In the genomic region with DNA sequence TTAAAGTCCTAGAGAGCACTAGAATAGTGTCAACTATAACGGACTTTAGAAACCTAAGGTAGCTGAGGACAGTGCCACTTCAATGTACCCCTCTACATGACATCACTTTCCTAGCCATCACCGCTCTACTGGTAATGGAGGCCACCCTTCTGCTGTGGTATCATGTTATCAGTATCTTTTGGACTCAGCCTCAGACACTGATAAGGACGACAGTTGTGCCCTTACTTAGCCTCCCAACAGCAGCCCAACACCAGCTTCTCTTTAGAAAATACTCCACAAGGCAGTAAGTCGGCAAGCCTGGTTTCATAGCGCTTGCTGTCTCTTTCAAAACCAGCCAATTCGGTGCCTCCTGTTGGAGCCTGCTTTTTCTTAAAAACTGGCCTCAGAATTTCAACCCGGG, we compare ENCODE assay signal across 8 mouse cellular contexts. TPM values are rescaled to one million over a fixed set of nuclear protein-coding genes. Genes with fewer than 3 reads are reported as not detected.
A peak's percentile ranks its signal among the peaks of the same experiment; 100 is the strongest.
DNase-seq lines count a peak whose midpoint lies in the region; ATAC-seq and TF ChIP-seq lines count a peak whose summit lies in the region.
"Had no signal": no experiment of that assay in that cellular context is flagged by ENCODE, and none has a peak within 500 bp of the region (broad histone marks: within the 10 kb centered on the region; RNA-seq: fewer than 3 reads in every experiment).

No protein-coding gene starts in this region.

- peaks cover 59% of the 10 kb centered on the region for H3K27me3 ChIP-seq in stomach, embryonic 14.5 days (ENCODE audit: control insufficient read depth, insufficient read depth, low read length)
- H3K27me3 ChIP-seq in stomach, postnatal 0 days (ENCODE audit: control insufficient read depth, insufficient read depth, low read length) = peaks cover 22% of the 10 kb centered on the region; the same call in 1 of the 2 replicates
- H3K27me3 ChIP-seq in forebrain, postnatal 0 days (ENCODE audit: insufficient read depth, low read length) = peaks cover 32% of the 10 kb centered on the region
- H3K27me3 ChIP-seq in liver, embryonic 13.5 days = peaks cover 87% of the 10 kb centered on the region

- H3K9me3 ChIP-seq in stomach, embryonic 14.5 days (ENCODE audit: control insufficient read depth, low read depth, low read length) = no peaks in the 10 kb centered on the region
- H3K9me3 ChIP-seq in stomach, postnatal 0 days (ENCODE audit: control insufficient read depth, low read length) = no peaks in the 10 kb centered on the region
- H3K9me3 ChIP-seq in forebrain, postnatal 0 days (ENCODE audit: low read length) = no peaks in the 10 kb centered on the region
- H3K9me3 ChIP-seq in liver, embryonic 13.5 days (replicated peaks) = no peaks in the 10 kb centered on the region

- ATAC-seq in stomach, embryonic 14.5 days (ENCODE audit: insufficient number of reproducible peaks, insufficient read depth, low FRiP score, low read depth) = no peak
- no peak for ATAC-seq in stomach, postnatal 0 days (ENCODE audit: low FRiP score, low TSS enrichment)
- 0 out of 2 replicates have a peak, but pooled peaks have one; percentile 0 for ATAC-seq in forebrain, postnatal 0 days
- ATAC-seq in liver, embryonic 13.5 days (ENCODE audit: low read depth) = no peak

- TF ChIP-seq CTCF in stomach, postnatal 0 days (IDR thresholded peaks at IDR 0.05; ENCODE audit: low read depth) = no peak
- TF ChIP-seq CTCF in forebrain, postnatal 0 days (IDR thresholded peaks at IDR 0.05; ENCODE audit: low read depth) = no peak

- no peak for TF ChIP-seq EP300 in stomach, postnatal 0 days (optimal IDR thresholded peaks at IDR 0.05)

- H3K9ac ChIP-seq in stomach, embryonic 14.5 days (replicated peaks; ENCODE audit: low read depth, low read length) = no peak overlapping the region
- no peak overlapping the region for H3K9ac ChIP-seq in stomach, postnatal 0 days (ENCODE audit: low read length)
- H3K9ac ChIP-seq in forebrain, postnatal 0 days = peak overlapping the region; percentile 80
- no peak overlapping the region for H3K9ac ChIP-seq in liver, embryonic 13.5 days

- intact Hi-C loops in gastrocnemius, postnatal 14 days (cut with DNase I; ENCODE audit: low total_unique reads) = no loop called here

- H3K4me2 ChIP-seq in stomach, embryonic 14.5 days (replicated peaks; ENCODE audit: low read depth, low read length) = peak overlapping the region; percentile 99
- no peak overlapping the region; the same call in 1 of the 2 replicates for H3K4me2 ChIP-seq in stomach, postnatal 0 days (replicated peaks; ENCODE audit: low read depth)
- H3K4me2 ChIP-seq in forebrain, postnatal 0 days (ENCODE audit: low read depth) = peak overlapping the region; percentile 87
- peak overlapping the region; percentile 68 for H3K4me2 ChIP-seq in liver, embryonic 13.5 days

- no peaks in the 10 kb centered on the region for H3K4me1 ChIP-seq in stomach, embryonic 14.5 days (ENCODE audit: control insufficient read depth, insufficient read depth, low read length)
- H3K4me1 ChIP-seq in stomach, postnatal 0 days (replicated peaks; ENCODE audit: control insufficient read depth, insufficient read depth) = no peaks in the 10 kb centered on the region
- H3K4me1 ChIP-seq in forebrain, postnatal 0 days (ENCODE audit: insufficient read depth) = no peaks in the 10 kb centered on the region
- peaks cover 13% of the 10 kb centered on the region for H3K4me1 ChIP-seq in liver, embryonic 13.5 days (replicated peaks)

- H3K36me3 ChIP-seq in stomach, embryonic 14.5 days (ENCODE audit: control insufficient read depth, insufficient read depth, low read length) = no peaks in the 10 kb centered on the region
- H3K36me3 ChIP-seq in stomach, postnatal 0 days (ENCODE audit: control insufficient read depth, insufficient read depth, low read length) = no peaks in the 10 kb centered on the region
- H3K36me3 ChIP-seq in forebrain, postnatal 0 days (ENCODE audit: insufficient read depth) = no peaks in the 10 kb centered on the region
- H3K36me3 ChIP-seq in liver, embryonic 13.5 days = no peaks in the 10 kb centered on the region

- 52% methylated on average over 7 of the region's 7 CpGs for WGBS in stomach, embryonic 14.5 days
- WGBS in stomach, postnatal 0 days = 50% methylated on average over 7 of the region's 7 CpGs
- 45% methylated on average over 7 of the region's 7 CpGs for WGBS in forebrain, postnatal 0 days
- 33% methylated on average over 7 of the region's 7 CpGs for WGBS in liver, embryonic 13.5 days (ENCODE audit: insufficient replicate concordance)

- no peak for DNase-seq in stomach, postnatal 0 days (ENCODE audit: low spot score)
- no peak for DNase-seq in forebrain, postnatal 0 days
- no peak for DNase-seq in liver, embryonic 13.5 days
- DNase-seq in gastrocnemius, postnatal 14 days = no peak
- no peak for DNase-seq in spleen, adult 12 weeks (ENCODE audit: low spot score)
- DNase-seq in ovary, postnatal 14 days (ENCODE audit: low spot score) = no peak

- H3K4me3 ChIP-seq in stomach, embryonic 14.5 days (ENCODE audit: low read depth, low read length) = peak overlapping the region; percentile 52; the same call in 1 of the 2 replicates
- H3K4me3 ChIP-seq in stomach, postnatal 0 days (ENCODE audit: low read depth, low read length) = no peak overlapping the region
- peak overlapping the region; percentile 72 for H3K4me3 ChIP-seq in forebrain, postnatal 0 days (ENCODE audit: low read depth, low read length)
- no peak overlapping the region for H3K4me3 ChIP-seq in liver, embryonic 13.5 days (replicated peaks)

- H3K27ac ChIP-seq in stomach, embryonic 14.5 days (ENCODE audit: low read length) = no peak overlapping the region
- H3K27ac ChIP-seq in stomach, postnatal 0 days (replicated peaks) = no peak overlapping the region
- peak overlapping the region; percentile 85 for H3K27ac ChIP-seq in forebrain, postnatal 0 days (ENCODE audit: low read depth, low read length)
- H3K27ac ChIP-seq in liver, embryonic 13.5 days = no peak overlapping the region

RNA-seq across cellular contexts. Expression of a gene that starts 1.6 kb away (rescaled TPM):
- not detected in 2 replicates for polyA plus RNA-seq in stomach, embryonic 14.5 days (2014; fragmentation: Nextera tagmentation; extraction: Ambion mirVana)
- polyA plus RNA-seq in stomach, postnatal 0 days (2015; fragmentation: Nextera tagmentation; extraction: Ambion mirVana) = not detected in 2 replicates
- 4.5 and 5.9 TPM in 2 replicates for total RNA-seq in forebrain, postnatal 0 days (2014; rRNA removed)
- polyA plus RNA-seq in forebrain, postnatal 0 days (2015; fragmentation: Nextera tagmentation; extraction: Ambion mirVana) = 6.8 TPM in 2 replicates
- polyA plus RNA-seq in liver, embryonic 13.5 days (2015; fragmentation: Nextera tagmentation; extraction: Ambion mirVana) = not detected in 2 replicates
- not detected for total RNA-seq in gastrocnemius, postnatal 14 days (2021)
- polyA plus RNA-seq: large intestine, adult 2 months had no signal

RNA-seq across cellular contexts. Expression of a gene that starts 3.6 kb away (rescaled TPM):
- polyA plus RNA-seq in stomach, embryonic 14.5 days (2014; fragmentation: Nextera tagmentation; extraction: Ambion mirVana) = 2.4 and 3.4 TPM in 2 replicates
- 0.63 and 1.3 TPM in 2 replicates for polyA plus RNA-seq in stomach, postnatal 0 days (2015; fragmentation: Nextera tagmentation; extraction: Ambion mirVana)
- total RNA-seq in forebrain, postnatal 0 days (2014; rRNA removed) = 4.2 and 7.5 TPM in 2 replicates
- 1.8 and 1.9 TPM in 2 replicates for polyA plus RNA-seq in forebrain, postnatal 0 days (2015; fragmentation: Nextera tagmentation; extraction: Ambion mirVana)
- polyA plus RNA-seq in liver, embryonic 13.5 days (2015; fragmentation: Nextera tagmentation; extraction: Ambion mirVana) = 0.54 and 0.59 TPM in 2 replicates
- under 1 TPM; 0.80 to 0.96 TPM for total RNA-seq in gastrocnemius, postnatal 14 days (2021)

RNA-seq across cellular contexts. Expression of a gene that starts 37.5 kb away (rescaled TPM):
- polyA plus RNA-seq in stomach, embryonic 14.5 days (2014; fragmentation: Nextera tagmentation; extraction: Ambion mirVana) = 17.8 and 23.3 TPM in 2 replicates
- 7.8 and 10.7 TPM in 2 replicates for polyA plus RNA-seq in stomach, postnatal 0 days (2015; fragmentation: Nextera tagmentation; extraction: Ambion mirVana)
- total RNA-seq in forebrain, postnatal 0 days (2014; rRNA removed) = 6.2 and 10.6 TPM in 2 replicates
- 1.9 and 2.1 TPM in 2 replicates for polyA plus RNA-seq in forebrain, postnatal 0 days (2015; fragmentation: Nextera tagmentation; extraction: Ambion mirVana)
- polyA plus RNA-seq in liver, embryonic 13.5 days (2015; fragmentation: Nextera tagmentation; extraction: Ambion mirVana) = 1.0 TPM in 2 replicates
- total RNA-seq in gastrocnemius, postnatal 14 days (2021) = 10 to 100 TPM in 1 of 2 experiments, 1 to 10 TPM in 1; 9.4 to 12.1 TPM

RNA-seq across cellular contexts. Expression of a gene that starts 56.9 kb away (rescaled TPM):
- 0.13 and 0.41 TPM in 2 replicates for polyA plus RNA-seq in stomach, embryonic 14.5 days (2014; fragmentation: Nextera tagmentation; extraction: Ambion mirVana)
- 0.07 TPM in 1 of 2 replicates, not detected in the other for polyA plus RNA-seq in stomach, postnatal 0 days (2015; fragmentation: Nextera tagmentation; extraction: Ambion mirVana)
- 0.76 and 2.1 TPM in 2 replicates for total RNA-seq in forebrain, postnatal 0 days (2014; rRNA removed)
- 0.05 and 0.07 TPM in 2 replicates for polyA plus RNA-seq in forebrain, postnatal 0 days (2015; fragmentation: Nextera tagmentation; extraction: Ambion mirVana)
- 0.05 and 0.08 TPM in 2 replicates for polyA plus RNA-seq in liver, embryonic 13.5 days (2015; fragmentation: Nextera tagmentation; extraction: Ambion mirVana)
- under 1 TPM; 0.16 to 0.29 TPM for total RNA-seq in gastrocnemius, postnatal 14 days (2021)

RNA-seq across cellular contexts. Expression of a gene that starts 59.5 kb away (rescaled TPM):
- 0.08 and 0.09 TPM in 2 replicates for polyA plus RNA-seq in stomach, embryonic 14.5 days (2014; fragmentation: Nextera tagmentation; extraction: Ambion mirVana)
- polyA plus RNA-seq in stomach, postnatal 0 days (2015; fragmentation: Nextera tagmentation; extraction: Ambion mirVana) = 0.06 and 0.11 TPM in 2 replicates
- total RNA-seq in forebrain, postnatal 0 days (2014; rRNA removed) = 0.08 TPM in 1 of 2 replicates, not detected in the other
- polyA plus RNA-seq in forebrain, postnatal 0 days (2015; fragmentation: Nextera tagmentation; extraction: Ambion mirVana) = 0.05 TPM in 1 of 2 replicates, not detected in the other
- not detected in 2 replicates for polyA plus RNA-seq in liver, embryonic 13.5 days (2015; fragmentation: Nextera tagmentation; extraction: Ambion mirVana)
- total RNA-seq in gastrocnemius, postnatal 14 days (2021) = under 1 TPM in 1 of 2 experiments, not detected in 1; 0.16 TPM

Comparison
In these comparisons a context has a peak if more than half of its experiments do, and no peak if none do; other contexts are left out.
1. H3K4me3 ChIP-seq: peak in stomach, embryonic 14.5 days (single experiment) and forebrain, postnatal 0 days (single experiment); none in stomach, postnatal 0 days (single experiment) and liver, embryonic 13.5 days (single experiment).